Mouse (Mus musculus): Measurements from ENCODE around the gene Ptprb. TPM values are rescaled to one million over a fixed set of nuclear protein-coding genes. Genes with fewer than 3 reads are reported as not detected.

Ptprb gene
- polyA plus RNA-seq, 1 experiment from 2014 or later = 6.3 TPM

- Histone ChIP-seq H3K27ac (ENCODE audit: low read depth, low read length) (0 out of 2 replicates have a peak overlapping the region, but pooled peaks have one; percentile 33), H3K4me2 (replicated peaks; ENCODE audit: low read depth, low read length) (no peak overlapping the region)
- 59% methylated on average over 5 of the region's 5 CpGs for WGBS
These were observed 13.8 kb upstream of the Ptprb start for GRCm38 (mm10) chr10:116261559-116261958.

GRCm38 (mm10) chr10:116264521-116264920, 10.8 kb upstream of the Ptprb start:
- no peak overlapping the region for H3K4me3 ChIP-seq (ENCODE audit: low read length)
- H3K4me1 ChIP-seq (ENCODE audit: control insufficient read depth, insufficient read depth, low read length) = peaks cover 16% of the 10 kb centered on the region; the same call in 1 of the 2 replicates
- ATAC-seq (ENCODE audit: low FRiP score, low TSS enrichment) = no peak
- H3K4me2 ChIP-seq (replicated peaks; ENCODE audit: low read depth, low read length) = no peak overlapping the region
- WGBS = 46% methylated on average over 11 of the region's 11 CpGs
- no peak overlapping the region for H3K9ac ChIP-seq (ENCODE audit: low read depth, low read length)
- H3K27ac ChIP-seq (ENCODE audit: low read depth, low read length) = no peak overlapping the region
- no peaks in the 10 kb centered on the region for H3K9me3 ChIP-seq (ENCODE audit: control insufficient read depth, low read length)
- H3K27me3 ChIP-seq (ENCODE audit: control insufficient read depth, insufficient read depth, low read length) = no peaks in the 10 kb centered on the region
- H3K36me3 ChIP-seq (ENCODE audit: control insufficient read depth, insufficient read depth, low read length) = no peaks in the 10 kb centered on the region

More at GRCm38 (mm10) chr10:116261559-116261958, 13.8 kb upstream of the Ptprb start:
- ATAC-seq (ENCODE audit: low FRiP score, low TSS enrichment) = no peak
- H3K9ac ChIP-seq (ENCODE audit: low read depth, low read length) = no peak overlapping the region
- H3K27me3 ChIP-seq (ENCODE audit: control insufficient read depth, insufficient read depth, low read length) = no peaks in the 10 kb centered on the region
- no peak overlapping the region for H3K4me3 ChIP-seq (ENCODE audit: low read length)
- H3K9me3 ChIP-seq (ENCODE audit: control insufficient read depth, low read length) = no peaks in the 10 kb centered on the region
- no peaks in the 10 kb centered on the region for H3K36me3 ChIP-seq (ENCODE audit: control insufficient read depth, insufficient read depth, low read length)
- H3K4me1 ChIP-seq (ENCODE audit: control insufficient read depth, insufficient read depth, low read length) = peaks cover 13% of the 10 kb centered on the region; the same call in 1 of the 2 replicates

GRCm38 (mm10) chr10:116266561-116267433, 8.5 kb upstream of the Ptprb start:
- Histone ChIP-seq H3K4me3 (ENCODE audit: low read length) (no peak overlapping the region), H3K36me3 (ENCODE audit: control insufficient read depth, insufficient read depth, low read length) (no peaks in the 10 kb centered on the region), H3K27ac (ENCODE audit: low read depth, low read length) (peak overlapping the region; percentile 89), H3K9ac (ENCODE audit: low read depth, low read length) (no peak overlapping the region), H3K4me1 (ENCODE audit: control insufficient read depth, insufficient read depth, low read length) (peaks cover 13% of the 10 kb centered on the region; the same call in 1 of the 2 replicates), H3K27me3 (ENCODE audit: control insufficient read depth, insufficient read depth, low read length) (no peaks in the 10 kb centered on the region), H3K9me3 (ENCODE audit: control insufficient read depth, low read length) (no peaks in the 10 kb centered on the region), H3K4me2 (replicated peaks; ENCODE audit: low read depth, low read length) (no peak overlapping the region)
- WGBS = 72% methylated on average over 15 of the region's 15 CpGs
- peak; percentile 77; the same call in 1 of the 2 replicates for ATAC-seq (ENCODE audit: low FRiP score, low TSS enrichment)

GRCm38 (mm10) chr10:116267434-116267822, 7.9 kb upstream of the Ptprb start:
- Histone ChIP-seq H3K27ac (ENCODE audit: low read depth, low read length) (peak overlapping the region; percentile 89; the same call in 1 of the 2 replicates), H3K36me3 (ENCODE audit: control insufficient read depth, insufficient read depth, low read length) (no peaks in the 10 kb centered on the region), H3K4me2 (replicated peaks; ENCODE audit: low read depth, low read length) (no peak overlapping the region), H3K4me1 (ENCODE audit: control insufficient read depth, insufficient read depth, low read length) (peaks cover 13% of the 10 kb centered on the region; the same call in 1 of the 2 replicates), H3K9ac (ENCODE audit: low read depth, low read length) (no peak overlapping the region), H3K4me3 (ENCODE audit: low read length) (no peak overlapping the region), H3K9me3 (ENCODE audit: control insufficient read depth, low read length) (no peaks in the 10 kb centered on the region), H3K27me3 (ENCODE audit: control insufficient read depth, insufficient read depth, low read length) (no peaks in the 10 kb centered on the region)
- 65% methylated on average over 4 of the region's 4 CpGs for WGBS
- ATAC-seq (ENCODE audit: low FRiP score, low TSS enrichment) = peak; percentile 61; the same call in 1 of the 2 replicates

- Histone ChIP-seq H3K36me3 (ENCODE audit: control insufficient read depth, insufficient read depth, low read length) (no peaks in the 10 kb centered on the region), H3K9me3 (ENCODE audit: control insufficient read depth, low read length) (no peaks in the 10 kb centered on the region), H3K9ac (ENCODE audit: low read depth, low read length) (no peak overlapping the region), H3K27ac (ENCODE audit: low read depth, low read length) (no peak overlapping the region), H3K4me2 (replicated peaks; ENCODE audit: low read depth, low read length) (no peak overlapping the region), H3K27me3 (ENCODE audit: control insufficient read depth, insufficient read depth, low read length) (no peaks in the 10 kb centered on the region), H3K4me1 (ENCODE audit: control insufficient read depth, insufficient read depth, low read length) (peaks cover 13% of the 10 kb centered on the region; the same call in 1 of the 2 replicates), H3K4me3 (ENCODE audit: low read length) (no peak overlapping the region)
- 64% methylated on average over 4 of the region's 4 CpGs for WGBS
- ATAC-seq (ENCODE audit: low FRiP score, low TSS enrichment) = no peak
These were observed 7.0 kb upstream of the Ptprb start for GRCm38 (mm10) chr10:116268343-116268742.

- Histone ChIP-seq H3K4me2 (replicated peaks; ENCODE audit: low read depth, low read length) (no peak overlapping the region), H3K9ac (ENCODE audit: low read depth, low read length) (no peak overlapping the region), H3K27ac (ENCODE audit: low read depth, low read length) (no peak overlapping the region), H3K36me3 (ENCODE audit: control insufficient read depth, insufficient read depth, low read length) (no peaks in the 10 kb centered on the region), H3K9me3 (ENCODE audit: control insufficient read depth, low read length) (no peaks in the 10 kb centered on the region), H3K4me3 (ENCODE audit: low read length) (no peak overlapping the region), H3K27me3 (ENCODE audit: control insufficient read depth, insufficient read depth, low read length) (no peaks in the 10 kb centered on the region), H3K4me1 (ENCODE audit: control insufficient read depth, insufficient read depth, low read length) (peaks cover 9% of the 10 kb centered on the region; the same call in 1 of the 2 replicates)
- ATAC-seq (ENCODE audit: low FRiP score, low TSS enrichment) = no peak
- 69% methylated on average over 12 of the region's 12 CpGs for WGBS
These were observed 4.5 kb upstream of the Ptprb start for GRCm38 (mm10) chr10:116270646-116271469.

- ATAC-seq (ENCODE audit: low FRiP score, low TSS enrichment) = no peak
- Histone ChIP-seq H3K9ac (ENCODE audit: low read depth, low read length) (no peak overlapping the region), H3K27me3 (ENCODE audit: control insufficient read depth, insufficient read depth, low read length) (no peaks in the 10 kb centered on the region), H3K4me3 (ENCODE audit: low read length) (no peak overlapping the region), H3K9me3 (ENCODE audit: control insufficient read depth, low read length) (no peaks in the 10 kb centered on the region), H3K27ac (ENCODE audit: low read depth, low read length) (no peak overlapping the region), H3K4me1 (ENCODE audit: control insufficient read depth, insufficient read depth, low read length) (peaks cover 9% of the 10 kb centered on the region; the same call in 1 of the 2 replicates), H3K36me3 (ENCODE audit: control insufficient read depth, insufficient read depth, low read length) (no peaks in the 10 kb centered on the region), H3K4me2 (replicated peaks; ENCODE audit: low read depth, low read length) (no peak overlapping the region)
- WGBS = 76% methylated on average over 10 of the region's 10 CpGs
These were observed 3.8 kb upstream of the Ptprb start for GRCm38 (mm10) chr10:116271470-116271915.

- no peak overlapping the region for H3K4me3 ChIP-seq (ENCODE audit: low read length)
- H3K36me3 ChIP-seq (ENCODE audit: control insufficient read depth, insufficient read depth, low read length) = no peaks in the 10 kb centered on the region
- ATAC-seq (ENCODE audit: low FRiP score, low TSS enrichment) = no peak
- no peak overlapping the region for H3K9ac ChIP-seq (ENCODE audit: low read depth, low read length)
- H3K9me3 ChIP-seq (ENCODE audit: control insufficient read depth, low read length) = no peaks in the 10 kb centered on the region
- H3K4me1 ChIP-seq (ENCODE audit: control insufficient read depth, insufficient read depth, low read length) = peaks cover 9% of the 10 kb centered on the region; the same call in 1 of the 2 replicates
- H3K4me2 ChIP-seq (replicated peaks; ENCODE audit: low read depth, low read length) = no peak overlapping the region
- no peak overlapping the region for H3K27ac ChIP-seq (ENCODE audit: low read depth, low read length)
- no peaks in the 10 kb centered on the region for H3K27me3 ChIP-seq (ENCODE audit: control insufficient read depth, insufficient read depth, low read length)
- 66% methylated on average over 3 of the region's 3 CpGs for WGBS
These were observed 3.2 kb upstream of the Ptprb start for GRCm38 (mm10) chr10:116272156-116272555.
